31 mouse cellular contexts compared by ENCODE assay signal in the genomic region with DNA sequence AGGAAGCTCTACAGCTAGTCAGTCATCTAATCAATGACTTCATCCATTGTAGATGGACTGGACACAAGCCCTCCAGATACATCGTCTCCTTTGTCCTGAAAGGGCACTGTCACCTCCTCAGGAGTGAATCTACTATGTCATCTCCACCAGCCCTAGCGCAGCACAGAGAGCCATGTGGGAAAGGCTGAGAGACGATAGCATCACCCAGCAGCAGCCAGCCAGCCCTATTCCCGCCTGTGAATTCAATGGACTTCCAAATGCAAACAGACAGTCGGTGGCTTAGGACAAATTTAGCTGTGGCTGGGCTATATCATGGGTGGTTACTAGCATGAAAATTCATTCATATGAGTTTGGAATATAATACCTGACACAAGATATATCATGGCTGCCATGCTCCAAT.
"Had no signal": no experiment of that assay in that cellular context is flagged by ENCODE, and none has a peak within 500 bp of the region (broad histone marks: within the 10 kb centered on the region; RNA-seq: fewer than 3 reads in every experiment).

No protein-coding gene starts in this region.

- DNase-seq: left cerebral cortex, postnatal 4 days; liver; liver, embryonic 13.5 days; liver, postnatal 0 days; lung, adult 18-20 months; lung, adult 2 months; lung, embryonic 14.5 days; lung, postnatal 10 days; lung, postnatal 14 days; lung, postnatal 36 days; lung, postnatal 4 days; midbrain, embryonic 14.5 days had no signal

- H3K27ac ChIP-seq: limb, embryonic 10.5 days; limb, embryonic 12.5 days; limb, embryonic 13.5 days; limb, embryonic 15.5 days; liver, embryonic 12.5 days; liver, embryonic 13.5 days; liver, embryonic 14.5 days; liver, embryonic 15.5 days; lung, embryonic 15.5 days; macrophage; midbrain, embryonic 10.5 days; midbrain, embryonic 12.5 days; midbrain, embryonic 13.5 days; midbrain, embryonic 15.5 days had no signal

- H3K36me3 ChIP-seq: limb, embryonic 10.5 days; limb, embryonic 12.5 days; limb, embryonic 13.5 days; limb, embryonic 15.5 days; liver, embryonic 12.5 days; liver, embryonic 13.5 days; liver, embryonic 15.5 days; lung, embryonic 15.5 days; midbrain, embryonic 10.5 days; midbrain, embryonic 12.5 days; midbrain, embryonic 13.5 days; midbrain, embryonic 15.5 days had no signal

- H3K4me1 ChIP-seq: limb, embryonic 10.5 days; limb, embryonic 12.5 days; limb, embryonic 15.5 days; liver, embryonic 12.5 days; liver, embryonic 13.5 days; liver, embryonic 15.5 days; lung, embryonic 15.5 days; megakaryocyte, embryonic 14.5 days; midbrain, embryonic 10.5 days had no signal

- H3K9ac ChIP-seq: limb, embryonic 12.5 days; limb, embryonic 13.5 days; limb, embryonic 15.5 days; liver, embryonic 12.5 days; liver, embryonic 13.5 days; liver, embryonic 14.5 days; liver, embryonic 15.5 days; liver, postnatal 0 days; lung, embryonic 14.5 days; lung, embryonic 15.5 days; midbrain, embryonic 12.5 days; midbrain, embryonic 13.5 days; midbrain, embryonic 15.5 days had no signal

- H3K4me3 ChIP-seq: limb, embryonic 10.5 days; limb, embryonic 12.5 days; limb, embryonic 13.5 days; limb, embryonic 15.5 days; liver, embryonic 12.5 days; liver, embryonic 13.5 days; liver, embryonic 15.5 days; lung, embryonic 15.5 days; megakaryocyte, embryonic 14.5 days; midbrain, embryonic 10.5 days; midbrain, embryonic 12.5 days; midbrain, embryonic 13.5 days; midbrain, embryonic 15.5 days; myocyte had no signal

- H3K9me3 ChIP-seq: limb, embryonic 10.5 days; limb, embryonic 12.5 days; limb, embryonic 13.5 days; limb, embryonic 15.5 days; liver, embryonic 12.5 days; liver, embryonic 13.5 days; liver, embryonic 15.5 days; lung, embryonic 15.5 days; midbrain, embryonic 10.5 days; midbrain, embryonic 12.5 days; midbrain, embryonic 13.5 days; midbrain, embryonic 15.5 days had no signal

- H3K27me3 ChIP-seq: limb, embryonic 12.5 days; limb, embryonic 13.5 days; limb, embryonic 15.5 days; liver, embryonic 12.5 days; liver, embryonic 13.5 days; liver, embryonic 15.5 days; lung, embryonic 15.5 days; megakaryocyte, embryonic 14.5 days; midbrain, embryonic 12.5 days; midbrain, embryonic 13.5 days; midbrain, embryonic 15.5 days had no signal

- H3K4me2 ChIP-seq: limb, embryonic 12.5 days; limb, embryonic 13.5 days; limb, embryonic 15.5 days; liver, embryonic 11.5 days; liver, embryonic 12.5 days; liver, embryonic 13.5 days; liver, embryonic 15.5 days; lung, embryonic 14.5 days; lung, embryonic 15.5 days; midbrain, embryonic 11.5 days; midbrain, embryonic 12.5 days; midbrain, embryonic 13.5 days; midbrain, embryonic 15.5 days had no signal

- ATAC-seq: liver, embryonic 12.5 days; liver, postnatal 0 days; lung, postnatal 0 days; midbrain, embryonic 13.5 days; midbrain, embryonic 15.5 days; midbrain, embryonic 16.5 days had no signal
